Mouse (Mus musculus): ENCODE results near the gene Lcn9. TPM values are rescaled to one million over a fixed set of nuclear protein-coding genes. Genes with fewer than 3 reads are reported as not detected.

Gene Lcn9
- polyA plus RNA-seq, 1 experiment from 2014 or later, result not detected

DNA sequence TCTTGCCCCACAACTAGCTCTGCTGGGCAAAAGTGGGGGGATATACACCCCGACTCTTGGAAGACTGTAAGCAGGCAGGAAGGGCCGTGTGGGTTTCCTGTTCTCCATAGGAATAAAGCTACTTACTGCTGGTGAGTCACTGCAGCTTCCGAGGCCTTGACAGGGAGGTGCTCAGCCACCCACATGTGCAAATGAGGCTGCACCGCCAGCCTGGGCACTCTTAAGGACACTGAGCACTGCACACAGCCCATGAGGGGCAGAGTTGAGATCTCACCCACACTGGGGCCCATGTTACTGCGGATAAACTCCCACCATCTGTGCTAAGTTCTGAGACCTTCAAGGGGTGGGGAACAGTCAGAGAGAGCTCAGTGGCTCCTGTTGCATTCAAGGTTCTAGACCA lies 43.7 kb downstream of the Lcn9 start:
- H3K4me2 ChIP-seq (replicated peaks; ENCODE audit: low read depth, low read length), result no peak overlapping the region
- no peak for ATAC-seq (ENCODE audit: insufficient number of reproducible peaks, insufficient read depth, low FRiP score, low read depth)
- H3K4me3 ChIP-seq (ENCODE audit: low read depth, low read length), result no peak overlapping the region
- peaks cover 7% of the 10 kb centered on the region for H3K4me1 ChIP-seq (ENCODE audit: control insufficient read depth, insufficient read depth, low read length)
- 53% methylated on average over 5 of the region's 5 CpGs for WGBS
- no peak overlapping the region for H3K9ac ChIP-seq (replicated peaks; ENCODE audit: low read depth, low read length)
- no peaks in the 10 kb centered on the region for H3K9me3 ChIP-seq (ENCODE audit: control insufficient read depth, low read depth, low read length)
- H3K36me3 ChIP-seq (ENCODE audit: control insufficient read depth, insufficient read depth, low read length), result no peaks in the 10 kb centered on the region
- peaks cover 4% of the 10 kb centered on the region; the same call in 1 of the 2 replicates for H3K27me3 ChIP-seq (ENCODE audit: control insufficient read depth, insufficient read depth, low read length)
- no peak overlapping the region for H3K27ac ChIP-seq (ENCODE audit: low read length)

Other genes with a start within 250 kb of the Lcn9 start
- gene Mamdc4, start 248.3 kb upstream of the Lcn9 start, polyA plus RNA-seq (2014; fragmentation: Nextera tagmentation; extraction: Ambion mirVana), result 3.6 and 5.5 TPM in 2 replicates
- gene Phpt1, start 247.9 kb upstream of the Lcn9 start, polyA plus RNA-seq (2014; fragmentation: Nextera tagmentation; extraction: Ambion mirVana), result 225 and 231 TPM in 2 replicates
- 0.70 and 1.3 TPM in 2 replicates for gene Ajm1, start 241.4 kb upstream of the Lcn9 start, polyA plus RNA-seq (2014; fragmentation: Nextera tagmentation; extraction: Ambion mirVana)
- gene Rabl6, start 214.6 kb upstream of the Lcn9 start, polyA plus RNA-seq (2014; fragmentation: Nextera tagmentation; extraction: Ambion mirVana), result 67.2 and 69.0 TPM in 2 replicates
- 0.19 and 0.24 TPM in 2 replicates for gene Ccdc183, start 205.5 kb upstream of the Lcn9 start, polyA plus RNA-seq (2014; fragmentation: Nextera tagmentation; extraction: Ambion mirVana)
- 25.5 and 26.3 TPM in 2 replicates for gene Tmem141, start 201.1 kb upstream of the Lcn9 start, polyA plus RNA-seq (2014; fragmentation: Nextera tagmentation; extraction: Ambion mirVana)
- 0.98 and 1.4 TPM in 2 replicates for gene Fcna, start 195.1 kb upstream of the Lcn9 start, polyA plus RNA-seq (2014; fragmentation: Nextera tagmentation; extraction: Ambion mirVana)
- gene Lcn8, start 170.0 kb upstream of the Lcn9 start, polyA plus RNA-seq (2014; fragmentation: Nextera tagmentation; extraction: Ambion mirVana), result not detected in 2 replicates
- gene Lcn5, start 165.2 kb upstream of the Lcn9 start, polyA plus RNA-seq (2014; fragmentation: Nextera tagmentation; extraction: Ambion mirVana), result not detected in 2 replicates
- not detected in 2 replicates for gene Lcn6, start 146.4 kb upstream of the Lcn9 start, polyA plus RNA-seq (2014; fragmentation: Nextera tagmentation; extraction: Ambion mirVana)
- gene Lcn10, start 140.4 kb upstream of the Lcn9 start, polyA plus RNA-seq (2014; fragmentation: Nextera tagmentation; extraction: Ambion mirVana), result not detected in 2 replicates
- gene Obp2a, start 123.1 kb upstream of the Lcn9 start, polyA plus RNA-seq (2014; fragmentation: Nextera tagmentation; extraction: Ambion mirVana), result not detected in 2 replicates
- gene Bmyc, start 116.4 kb upstream of the Lcn9 start, polyA plus RNA-seq (2014; fragmentation: Nextera tagmentation; extraction: Ambion mirVana), result 72.0 and 74.9 TPM in 2 replicates
- not detected in 2 replicates for gene Obp2b, start 86.1 kb upstream of the Lcn9 start, polyA plus RNA-seq (2014; fragmentation: Nextera tagmentation; extraction: Ambion mirVana)
- not detected in 2 replicates for gene Lcn3, start 57.6 kb upstream of the Lcn9 start, polyA plus RNA-seq (2014; fragmentation: Nextera tagmentation; extraction: Ambion mirVana)
- not detected in 2 replicates for gene Lcn11, start 46.1 kb upstream of the Lcn9 start, polyA plus RNA-seq (2014; fragmentation: Nextera tagmentation; extraction: Ambion mirVana)
- not detected in 2 replicates for gene Gm13539, start 40.9 kb upstream of the Lcn9 start, polyA plus RNA-seq (2014; fragmentation: Nextera tagmentation; extraction: Ambion mirVana)
- gene Glt6d1, start 7.3 kb upstream of the Lcn9 start, polyA plus RNA-seq (2014; fragmentation: Nextera tagmentation; extraction: Ambion mirVana), result not detected in 2 replicates
- not detected in 2 replicates for gene Sohlh1, start 24.1 kb downstream of the Lcn9 start, polyA plus RNA-seq (2014; fragmentation: Nextera tagmentation; extraction: Ambion mirVana)
- gene Kcnt1, start 40.6 kb downstream of the Lcn9 start, polyA plus RNA-seq (2014; fragmentation: Nextera tagmentation; extraction: Ambion mirVana), result 0.59 and 0.80 TPM in 2 replicates
- 15.7 and 16.3 TPM in 2 replicates for gene Camsap1, start 160.1 kb downstream of the Lcn9 start, polyA plus RNA-seq (2014; fragmentation: Nextera tagmentation; extraction: Ambion mirVana)
- 82.8 and 86.4 TPM in 2 replicates for gene Ubac1, start 198.6 kb downstream of the Lcn9 start, polyA plus RNA-seq (2014; fragmentation: Nextera tagmentation; extraction: Ambion mirVana)

Data from stomach, embryonic 14.5 days (tissue).